Mouse (Mus musculus) spleen, adult 2 months (tissue): ENCODE data around the gene Gm21719. TPM values are rescaled to one million over a fixed set of nuclear protein-coding genes. Genes with fewer than 3 reads are reported as not detected.
"Not testable (repeated sequence)": the region's sequence is repeated elsewhere in the genome, so short reads cannot be mapped to it uniquely, and the experiment has no call there.

Experiments
- DNase-seq, 2 experiments: peaks; one replicate each; pipeline versions ENCODE4 v3.0.0 to v3.0.0-alpha.2; 2012 to 2021; ENCODE audit warnings: low spot score in 2 of 2, low read depth in 1 of 2
- H3K27ac ChIP-seq: fragments of 200-500 bp; 2 replicates; pipeline ENCODE4 v1.5.1; 2012; ENCODE audit warnings: low read length, inconsistent platforms; ENCODE audit not compliant: insufficient read depth
- H3K27me3 ChIP-seq: fragments of 200-500 bp; 2 replicates; pipeline ENCODE4 v1.6.1; 2012; ENCODE audit warnings: mild to moderate bottlenecking, moderate library complexity, low read length, inconsistent platforms; ENCODE audit not compliant: control insufficient read depth, insufficient read depth
- H3K36me3 ChIP-seq: fragments of 200-500 bp; 2 replicates; pipeline ENCODE4 v1.6.1; 2012; ENCODE audit warnings: mild to moderate bottlenecking, low read length, inconsistent platforms; ENCODE audit not compliant: control insufficient read depth, insufficient read depth
- H3K4me1 ChIP-seq: fragments of 200-500 bp; 2 replicates; pipeline ENCODE4 v1.6.1; 2011; ENCODE audit warnings: inconsistent platforms; ENCODE audit not compliant: control insufficient read depth, insufficient read depth, insufficient read length
- H3K4me3 ChIP-seq: fragments of 200-500 bp; 2 replicates; pipeline ENCODE4 v1.5.1; 2011; ENCODE audit warnings: mild to moderate bottlenecking, inconsistent platforms; ENCODE audit not compliant: insufficient read depth, insufficient read length; ENCODE audit errors: extremely low read depth
- WGBS: fragments of 180-500 bp; shearing (Covaris S2); methylation state at CpG from one replicate; pipeline ENCODE4 v1.1.7; 2018; 5-methylcytosine and 5-hydroxymethylcytosine counted together
- polyA plus RNA-seq: library from polyadenylated mRNA; depleted of rRNA; stranded (reverse); fragments of >200 nt; gene quantifications from 2 replicates; pipeline ENCODE4 v1.2.3, GENCODE M21; 2012; rRNA removed

The Gm21719 gene
- polyA plus RNA-seq: not detected in 2 replicates

DNA sequence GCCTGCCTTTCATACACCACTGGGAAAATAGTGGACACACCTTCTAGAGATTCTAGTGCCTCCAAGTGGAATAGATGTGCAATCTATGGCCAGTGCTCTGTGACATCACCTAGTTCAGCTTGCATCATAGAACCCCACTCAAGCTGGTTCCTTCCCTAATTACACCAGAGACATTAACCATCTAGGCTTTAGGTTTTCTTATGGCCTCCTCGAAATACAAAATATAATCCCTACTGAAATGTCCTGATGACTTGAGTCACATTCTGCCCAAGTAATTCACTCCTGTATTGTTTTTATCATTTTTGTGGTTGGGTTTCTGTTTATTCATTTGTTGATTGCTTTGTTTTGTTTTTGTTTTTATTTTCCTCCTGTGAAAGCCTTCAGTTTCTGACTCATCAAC is at the start of gene Gm21719:
Gene Gm21719, minus strand, starts transcription at position 101 of the 400 bp plus-strand sequence.
- not testable (repeated sequence) for DNase-seq, H3K27me3 ChIP-seq, H3K4me3 ChIP-seq, H3K27ac ChIP-seq, H3K4me1 ChIP-seq, H3K36me3 ChIP-seq
- WGBS: 60% methylated on average over 1 of the region's 1 CpGs

Other genes with a start within 250 kb of the Gm21719 start
- gene Gm28919, start 99.3 kb downstream of the Gm21719 start, polyA plus RNA-seq: not detected in 2 replicates
- not detected in 2 replicates for gene Gm20830, start 235.4 kb upstream of the Gm21719 start, polyA plus RNA-seq